Mouse (Mus musculus) heart, adult 2 months (tissue): Measurements from ENCODE around the gene Vezf1. TPM values are rescaled to one million over a fixed set of nuclear protein-coding genes. Genes with fewer than 3 reads are reported as not detected.
A peak's percentile ranks its signal among the peaks of the same experiment; 100 is the strongest.

Source experiments
- DNase-seq, 2 experiments: peaks; one replicate each; pipeline ENCODE4 v3.0.0; 2021
- H3K27ac ChIP-seq: fragments of 200-600 bp; 2 replicates; pipeline ENCODE4 v1.8.1; 2022
- H3K27me3 ChIP-seq: fragments of 200-500 bp; 2 replicates; pipeline ENCODE4 v1.6.1; 2012; ENCODE audit warnings: mild to moderate bottlenecking, low read length, inconsistent platforms, mixed read lengths; ENCODE audit not compliant: control insufficient read depth, insufficient read depth
- H3K36me3 ChIP-seq: fragments of 200-500 bp; 2 replicates; pipeline ENCODE4 v1.6.1; 2012; ENCODE audit warnings: low read length, inconsistent platforms; ENCODE audit not compliant: control insufficient read depth, insufficient read depth
- H3K4me1 ChIP-seq: fragments of 200-500 bp; 2 replicates; pipeline ENCODE4 v1.6.1; 2011; ENCODE audit warnings: low read length; ENCODE audit not compliant: control insufficient read depth, insufficient read depth
- H3K4me3 ChIP-seq: fragments of 200-600 bp; 2 replicates; pipeline ENCODE4 v1.8.1; 2022
- H3K79me2 ChIP-seq: fragments of 200-500 bp; replicated peaks from 2 replicates; pipeline ENCODE4 v1.6.1; 2012; ENCODE audit warnings: mild to moderate bottlenecking, inconsistent platforms, low read length, moderate library complexity, mixed read lengths; ENCODE audit not compliant: control insufficient read depth, insufficient read depth
- H3K9ac ChIP-seq: fragments of 200-500 bp; 2 replicates; pipeline ENCODE4 v1.6.1; 2012; ENCODE audit warnings: low read depth, mild to moderate bottlenecking, control low read depth, inconsistent platforms, low read length, mixed read lengths
- CTCF ChIP-seq: fragments of 200-600 bp; IDR thresholded peaks from 2 replicates; pipeline ENCODE4 v1.8.1; 2022; ENCODE audit warnings: antibody characterized with exemption, mild to moderate bottlenecking, moderate library complexity
- EP300 ChIP-seq: fragments of 200-500 bp; IDR thresholded peaks from 2 replicates; pipeline ENCODE4 v1.6.1; 2011; ENCODE audit warnings: low read depth, low read length, control low read depth; ENCODE audit not compliant: insufficient read depth
- POLR2A ChIP-seq: fragments of 200-500 bp; IDR thresholded peaks from 2 replicates; pipeline ENCODE4 v1.6.1; 2011; ENCODE audit warnings: mild to moderate bottlenecking, low read depth, low read length, control low read depth; ENCODE audit not compliant: insufficient read depth
- WGBS: fragments of 180-500 bp; shearing (Covaris S2); methylation state at CpG from one replicate; pipeline ENCODE4 v1.1.7; 2018; 5-methylcytosine and 5-hydroxymethylcytosine counted together
- intact Hi-C: fragments of 180-260 bp; cut with DNase I; formaldehyde crosslinking; loops from one replicate; pipeline ENCODE4 v1.15.1; 2025
- long read RNA-seq: library from polyadenylated mRNA; stranded (forward); transcript quantifications from one replicate; pipeline ENCODE4 v2.0.0, GENCODE M21; 2021
- polyA plus RNA-seq: library from polyadenylated mRNA; depleted of rRNA; stranded (reverse); fragments of >200 nt; gene quantifications from 2 replicates; pipeline ENCODE4 v1.2.3, GENCODE M21; 2012; rRNA removed
- total RNA-seq, 2 experiments: library from RNA; stranded (reverse); gene quantifications; 2 replicates each; pipeline ENCODE4 v1.2.3; 2021

Vezf1 gene
- total RNA-seq (10 to 100 TPM; 37.9 to 49.8 TPM), polyA plus RNA-seq (22.6 and 34.5 TPM in 2 replicates)
- long read RNA-seq, full-length matches to known transcripts, result 15 of 27 reads
- long read RNA-seq, partial matches to known transcripts, result 1 of 27 reads
- long read RNA-seq, other reads (novel, unspliced or antisense), result 11 of 27 reads

GRCm38 (mm10) chr11:88067586-88068410, at the start of gene Vezf1:
TSS of gene Vezf1 (plus strand) at chr11:88068279.
- no peaks in the 10 kb centered on the region for H3K27me3 ChIP-seq
- intact Hi-C loops, result loop anchor here (1.0 to 2.0 kb wide), 3 partner anchors 51 to 113 kb away; no protein-coding TSS in a partner anchor
- H3K4me1 ChIP-seq, result peaks cover 7% of the 10 kb centered on the region
- peak within 1 kb of the TSS; percentile 84 for H3K4me3 ChIP-seq
- peak; percentile 87 to 89 for DNase-seq
- H3K9ac ChIP-seq, result peak within 1 kb of the TSS; percentile 97
- H3K79me2 ChIP-seq, result peaks cover 4% of the 10 kb centered on the region; the same call in 1 of the 2 replicates
- under 1% methylated on average over 50 of the region's 81 CpGs for WGBS
- H3K27ac ChIP-seq, result peak within 1 kb of the TSS; percentile 96
- H3K36me3 ChIP-seq, result peaks cover 26% of the 10 kb centered on the region
- peak; percentile 78 for TF ChIP-seq POLR2A
- no peak for TF ChIP-seq EP300
- no peak for TF ChIP-seq CTCF

DNA sequence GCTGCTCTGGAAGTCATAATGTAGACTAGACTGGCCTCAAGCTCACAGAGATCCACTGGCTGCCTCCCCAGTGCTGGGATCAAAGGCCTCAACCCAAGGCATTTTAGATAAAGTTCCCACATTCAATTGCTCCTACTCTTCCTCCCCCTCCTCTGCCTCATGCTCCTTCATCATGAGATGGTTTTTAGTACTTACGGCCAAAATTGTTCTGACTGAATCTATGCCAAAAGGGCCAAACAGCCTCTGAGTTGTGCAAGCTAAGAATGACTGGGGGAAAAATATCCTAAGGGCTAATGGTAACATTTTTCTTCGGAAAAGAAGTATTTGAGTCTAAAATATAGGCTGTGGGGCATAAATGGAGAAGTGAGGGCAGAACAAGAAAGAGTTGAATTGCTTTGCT, 44.1 kb upstream of the Vezf1 start:
- WGBS, result 80% methylated on average over 2 of the region's 2 CpGs
- intact Hi-C loops, result no loop called here
- H3K4me1 ChIP-seq, result no peaks in the 10 kb centered on the region; the same call in 1 of the 2 replicates
- no peak overlapping the region for H3K4me3 ChIP-seq
- no peak for DNase-seq
- no peak for TF ChIP-seq EP300
- no peak for TF ChIP-seq POLR2A
- no peak for TF ChIP-seq CTCF
- H3K27ac ChIP-seq, result no peak overlapping the region
- no peaks in the 10 kb centered on the region for H3K27me3 ChIP-seq
- no peak overlapping the region for H3K9ac ChIP-seq
- H3K36me3 ChIP-seq, result no peaks in the 10 kb centered on the region; the same call in 1 of the 2 replicates
- H3K79me2 ChIP-seq, result no peaks in the 10 kb centered on the region

GRCm38 (mm10) chr11:88027391-88028035, 40.6 kb upstream of the Vezf1 start:
- H3K36me3 ChIP-seq, result no peaks in the 10 kb centered on the region; the same call in 1 of the 2 replicates
- intact Hi-C loops, result no loop called here
- TF ChIP-seq POLR2A, result no peak
- no peak for TF ChIP-seq EP300
- no peak for TF ChIP-seq CTCF
- H3K27ac ChIP-seq, result no peak overlapping the region
- no peak for DNase-seq
- whole genome bisulfite sequencing, result 84% methylated on average over 9 of the region's 9 CpGs
- H3K9ac ChIP-seq, result no peak overlapping the region
- no peaks in the 10 kb centered on the region for H3K79me2 ChIP-seq
- no peak overlapping the region for H3K4me3 ChIP-seq
- peaks cover 2% of the 10 kb centered on the region for H3K4me1 ChIP-seq
- no peaks in the 10 kb centered on the region for H3K27me3 ChIP-seq

GRCm38 (mm10) chr11:88028193-88028684, 39.8 kb upstream of the Vezf1 start:
- Histone ChIP-seq H3K79me2 (no peaks in the 10 kb centered on the region), H3K9ac (no peak overlapping the region), H3K36me3 (no peaks in the 10 kb centered on the region; the same call in 1 of the 2 replicates), H3K4me3 (no peak overlapping the region), H3K27ac (no peak overlapping the region), H3K4me1 (peaks cover 2% of the 10 kb centered on the region), H3K27me3 (no peaks in the 10 kb centered on the region)
- intact Hi-C loops, result no loop called here
- DNase-seq, result peak in 1 of 2 experiments; percentile 21
- TF ChIP-seq CTCF (no peak), POLR2A (no peak), EP300 (no peak)
- 26% methylated on average over 16 of the region's 16 CpGs for WGBS

- H3K27ac ChIP-seq, result peak overlapping the region; percentile 12; the same call in 1 of the 2 replicates
- TF ChIP-seq EP300 (no peak), CTCF (no peak), POLR2A (no peak)
- no peaks in the 10 kb centered on the region; the same call in 1 of the 2 replicates for H3K36me3 ChIP-seq
- intact Hi-C loops, result no loop called here
- no peak overlapping the region for H3K9ac ChIP-seq
- H3K79me2 ChIP-seq, result no peaks in the 10 kb centered on the region
- DNase-seq, result no peak
- no peak overlapping the region for H3K4me3 ChIP-seq
- 57% methylated on average over 7 of the region's 7 CpGs for WGBS
- peaks cover 2% of the 10 kb centered on the region for H3K4me1 ChIP-seq
- no peaks in the 10 kb centered on the region for H3K27me3 ChIP-seq
These were observed 37.9 kb upstream of the Vezf1 start for GRCm38 (mm10) chr11:88030219-88030618.
